Mouse (Mus musculus): ENCODE results near the gene Cnih1.

GRCm38 (mm10) chr14:46832354-46833272 lies 44.4 kb upstream of the Cnih1 start:
- no peak for TF ChIP-seq CTCF (IDR thresholded peaks at IDR 0.05; ENCODE audit: control insufficient read depth, insufficient read depth, insufficient read length)
- TF ChIP-seq MYOG (IDR thresholded peaks at IDR 0.05; ENCODE audit: control insufficient read depth, extremely low read depth, insufficient read length): no peak
